Mouse (Mus musculus) spleen, adult 2 months (tissue): ENCODE measurements around the gene Stk36. TPM values are rescaled to one million over a fixed set of nuclear protein-coding genes. Genes with fewer than 3 reads are reported as not detected.
A peak's percentile ranks its signal among the peaks of the same experiment; 100 is the strongest.

ENCODE experiments used
- DNase-seq, 2 experiments: peaks; one replicate each; pipeline versions ENCODE4 v3.0.0 to v3.0.0-alpha.2; 2012 to 2021; ENCODE audit warnings: low spot score in 2 of 2, low read depth in 1 of 2
- H3K27ac ChIP-seq: fragments of 200-500 bp; 2 replicates; pipeline ENCODE4 v1.5.1; 2012; ENCODE audit warnings: low read length, inconsistent platforms; ENCODE audit not compliant: insufficient read depth
- H3K27me3 ChIP-seq: fragments of 200-500 bp; 2 replicates; pipeline ENCODE4 v1.6.1; 2012; ENCODE audit warnings: mild to moderate bottlenecking, moderate library complexity, low read length, inconsistent platforms; ENCODE audit not compliant: control insufficient read depth, insufficient read depth
- H3K36me3 ChIP-seq: fragments of 200-500 bp; 2 replicates; pipeline ENCODE4 v1.6.1; 2012; ENCODE audit warnings: mild to moderate bottlenecking, low read length, inconsistent platforms; ENCODE audit not compliant: control insufficient read depth, insufficient read depth
- H3K4me1 ChIP-seq: fragments of 200-500 bp; 2 replicates; pipeline ENCODE4 v1.6.1; 2011; ENCODE audit warnings: inconsistent platforms; ENCODE audit not compliant: control insufficient read depth, insufficient read depth, insufficient read length
- H3K4me3 ChIP-seq: fragments of 200-500 bp; 2 replicates; pipeline ENCODE4 v1.5.1; 2011; ENCODE audit warnings: mild to moderate bottlenecking, inconsistent platforms; ENCODE audit not compliant: insufficient read depth, insufficient read length; ENCODE audit errors: extremely low read depth
- CTCF ChIP-seq: fragments of 200-500 bp; IDR thresholded peaks from 2 replicates; pipeline ENCODE4 v1.5.1; 2011; ENCODE audit warnings: mild to moderate bottlenecking, inconsistent platforms; ENCODE audit not compliant: insufficient read depth, insufficient read length, insufficient replicate concordance; ENCODE audit errors: extremely low read depth
- POLR2A ChIP-seq: fragments of 200-500 bp; IDR thresholded peaks from 2 replicates; pipeline ENCODE4 v1.6.1; 2011; ENCODE audit warnings: low read depth, low read length, inconsistent platforms
- WGBS: fragments of 180-500 bp; shearing (Covaris S2); methylation state at CpG from one replicate; pipeline ENCODE4 v1.1.7; 2018; 5-methylcytosine and 5-hydroxymethylcytosine counted together
- polyA plus RNA-seq: library from polyadenylated mRNA; depleted of rRNA; stranded (reverse); fragments of >200 nt; gene quantifications from 2 replicates; pipeline ENCODE4 v1.2.3, GENCODE M21; 2012

Stk36 gene
- polyA plus RNA-seq, 1 experiment: 0.56 TPM

- Histone ChIP-seq H3K27ac (peak overlapping the region; percentile 85), H3K27me3 (no peaks in the 10 kb centered on the region), H3K4me1 (no peaks in the 10 kb centered on the region), H3K36me3 (peaks cover 6% of the 10 kb centered on the region), H3K4me3 (peak overlapping the region; percentile 63)
- under 1% methylated on average over 24 of the region's 24 CpGs for WGBS
- TF ChIP-seq POLR2A: no peak
- TF ChIP-seq CTCF: no peak
- DNase-seq: no peak
Measured at GRCm38 (mm10) chr1:74587233-74587772, 13.9 kb upstream of the Stk36 start.

DNA sequence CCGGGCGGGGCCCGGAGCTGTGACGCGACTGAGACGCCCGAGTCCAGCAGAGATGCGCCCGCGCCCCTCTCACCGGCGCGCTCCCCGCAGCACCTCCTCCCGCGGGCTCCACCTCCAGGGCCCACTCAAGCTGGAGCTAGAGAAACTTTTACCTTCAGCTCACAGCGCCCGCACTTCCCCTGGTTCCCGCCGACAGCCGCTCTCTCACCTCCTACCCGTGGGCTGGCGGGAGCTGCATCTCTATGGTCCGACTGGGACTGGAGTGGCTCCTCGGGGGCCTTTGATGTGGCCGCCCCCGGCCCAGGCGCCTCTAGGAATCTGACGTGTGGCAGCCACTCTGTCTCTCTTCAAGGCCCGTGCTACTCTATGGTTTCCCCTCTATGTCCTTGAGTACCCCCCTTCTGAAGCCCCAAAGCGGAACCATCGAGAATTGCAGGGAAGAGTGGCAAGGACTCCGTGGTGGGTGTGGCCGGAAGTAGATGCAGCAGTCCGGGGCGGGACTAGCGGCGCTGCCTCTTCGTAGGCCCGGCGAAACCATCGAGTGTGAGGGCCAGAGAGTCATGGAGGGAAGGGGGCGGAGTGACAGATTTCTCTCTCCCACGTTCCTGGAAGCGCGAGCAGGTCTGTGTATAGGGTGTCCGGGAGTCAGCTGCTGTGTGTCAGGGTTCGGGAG lies 13.3 kb upstream of the Stk36 start, which contains the start of the genes Zfp142 and Bcs1l:
TSS of gene Zfp142 (minus strand) at position 474 of the 673 bp plus-strand sequence.
TSS of gene Bcs1l (plus strand) at position 517 of the 673 bp plus-strand sequence.
- TF ChIP-seq POLR2A: 0 out of 2 replicates have a peak, but pooled peaks have one; percentile 2
- no peak for TF ChIP-seq CTCF
- Histone ChIP-seq H3K27ac (peak within 1 kb of the TSS; percentile 85), H3K4me1 (no peaks in the 10 kb centered on the region), H3K36me3 (peaks cover 4% of the 10 kb centered on the region), H3K27me3 (no peaks in the 10 kb centered on the region), H3K4me3 (peak within 1 kb of the TSS; percentile 63)
- under 1% methylated on average over 48 of the region's 48 CpGs for WGBS
- peak; percentile 94 to 99 for DNase-seq

GRCm38 (mm10) chr1:74594434-74594833 lies 6.8 kb upstream of the Stk36 start:
- Histone ChIP-seq H3K27ac (0 out of 2 replicates have a peak overlapping the region, but pooled peaks have one; percentile 32), H3K27me3 (no peaks in the 10 kb centered on the region), H3K4me1 (no peaks in the 10 kb centered on the region), H3K36me3 (peaks cover 24% of the 10 kb centered on the region), H3K4me3 (no peak overlapping the region)
- no peak for DNase-seq
- TF ChIP-seq CTCF (no peak), POLR2A (no peak)
- 42% methylated on average over 8 of the region's 8 CpGs for WGBS

DNA sequence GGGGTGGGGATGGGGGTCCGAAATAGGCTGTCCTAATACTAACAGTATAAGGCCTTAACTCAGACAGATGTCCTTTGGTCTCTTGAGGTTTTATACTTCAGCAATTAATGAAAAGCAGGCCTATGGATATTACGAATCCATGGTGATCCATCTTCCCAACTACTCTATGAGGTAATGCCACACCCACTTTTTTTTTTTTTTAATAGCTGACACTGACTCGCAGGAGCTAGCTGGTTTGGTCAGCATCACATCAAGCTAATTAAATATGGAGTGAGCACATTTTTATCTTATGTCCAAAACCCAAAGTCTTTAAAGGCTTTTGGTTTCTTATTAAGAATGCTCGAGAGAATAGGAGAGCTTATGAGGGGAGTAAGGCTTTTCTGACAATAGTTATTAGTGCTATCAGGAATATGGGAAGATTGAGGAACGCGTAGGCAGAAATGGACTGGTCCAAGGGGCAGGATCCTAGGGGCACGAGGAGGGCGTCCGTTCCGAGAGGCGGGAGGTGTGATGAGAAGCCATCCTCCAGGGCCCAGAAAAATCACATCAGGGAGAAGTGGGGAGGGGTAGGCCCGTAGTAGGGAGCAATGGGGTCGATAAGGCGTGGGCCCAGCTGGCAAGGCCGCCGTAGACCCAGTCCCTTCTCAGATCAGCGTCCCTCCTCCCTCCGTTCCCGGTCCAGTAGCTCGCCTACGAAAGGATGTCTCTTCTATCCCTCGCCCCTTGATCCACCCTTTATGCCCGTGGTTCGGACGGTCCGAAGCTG lies 561 bp upstream of the Stk36 start:
- Histone ChIP-seq H3K4me3 (peak overlapping the region; percentile 87), H3K27ac (peak overlapping the region; percentile 12; the same call in 1 of the 2 replicates), H3K4me1 (peaks cover 5% of the 10 kb centered on the region), H3K27me3 (no peaks in the 10 kb centered on the region), H3K36me3 (peaks cover 9% of the 10 kb centered on the region)
- peak in 1 of 2 experiments; percentile 7 for DNase-seq
- WGBS: 8% methylated on average over 26 of the region's 26 CpGs
- no peak for TF ChIP-seq POLR2A
- no peak for TF ChIP-seq CTCF

GRCm38 (mm10) chr1:74624183-74624582 lies 22.9 kb downstream of the Stk36 start:
- no peak for DNase-seq
- 88% methylated on average over 1 of the region's 1 CpGs for WGBS
- TF ChIP-seq CTCF (no peak), POLR2A (no peak)

DNA sequence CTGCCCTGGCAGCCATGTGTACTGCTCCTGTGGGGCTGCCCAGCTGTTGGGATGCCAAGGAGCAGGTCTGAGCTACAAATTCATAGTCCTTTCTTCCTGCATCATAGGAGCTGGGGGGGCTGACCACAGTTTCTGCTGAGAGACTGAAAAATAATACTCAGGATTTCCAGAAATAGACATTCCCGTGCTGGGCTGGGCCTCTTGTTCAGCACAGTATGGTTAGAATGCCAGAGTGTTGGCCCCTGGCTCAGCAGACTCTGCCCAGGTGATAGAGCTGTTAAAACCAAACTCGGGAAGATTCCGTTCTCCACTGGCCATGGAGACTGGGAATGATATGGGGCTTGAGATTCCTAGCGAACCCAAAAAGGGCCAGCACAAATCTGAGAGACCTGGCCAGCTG lies 24.8 kb downstream of the Stk36 start:
- Histone ChIP-seq H3K4me1 (no peaks in the 10 kb centered on the region), H3K27me3 (no peaks in the 10 kb centered on the region), H3K27ac (no peak overlapping the region), H3K4me3 (no peak overlapping the region), H3K36me3 (no peaks in the 10 kb centered on the region)
- DNase-seq: no peak
- WGBS: 73% methylated on average over 4 of the region's 4 CpGs
- TF ChIP-seq CTCF (no peak), POLR2A (no peak)

More at GRCm38 (mm10) chr1:74624183-74624582, 22.9 kb downstream of the Stk36 start:
- Histone ChIP-seq H3K4me1 (no peaks in the 10 kb centered on the region), H3K4me3 (no peak overlapping the region), H3K27me3 (no peaks in the 10 kb centered on the region), H3K36me3 (no peaks in the 10 kb centered on the region), H3K27ac (no peak overlapping the region)

DNA sequence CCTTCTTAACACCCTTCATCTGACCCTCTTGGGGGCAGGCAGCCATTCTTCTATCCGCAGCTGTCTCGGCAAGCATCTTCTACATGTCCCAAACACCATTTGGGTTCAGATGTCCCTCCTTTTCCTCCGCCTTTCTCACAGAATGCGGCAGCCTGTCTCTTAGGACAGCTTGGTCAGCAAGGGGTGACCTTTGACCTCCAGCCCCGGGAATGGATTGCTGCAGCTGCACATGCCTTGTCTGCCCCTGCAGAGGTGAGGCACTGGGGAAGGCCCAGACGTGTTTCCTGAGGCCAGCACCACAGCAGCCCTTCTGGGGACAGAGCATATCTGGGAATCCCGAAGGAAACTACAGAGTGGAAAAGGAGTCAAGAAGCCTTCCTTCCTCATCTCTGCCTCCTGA lies 26.8 kb downstream of the Stk36 start:
- 75% methylated on average over 7 of the region's 7 CpGs for WGBS
- TF ChIP-seq POLR2A (no peak), CTCF (no peak)

More for the DNA sequence above, 26.8 kb downstream of the Stk36 start:
- H3K27ac ChIP-seq: no peak overlapping the region
- H3K4me1 ChIP-seq: no peaks in the 10 kb centered on the region
- no peaks in the 10 kb centered on the region for H3K27me3 ChIP-seq
- DNase-seq: no peak
- H3K36me3 ChIP-seq: no peaks in the 10 kb centered on the region
- H3K4me3 ChIP-seq: no peak overlapping the region
